Mouse (Mus musculus): ENCODE measurements around the gene Cers2. TPM values are rescaled to one million over a fixed set of nuclear protein-coding genes. Genes with fewer than 3 reads are reported as not detected.

Gene Cers2
- polyA plus RNA-seq, 1 experiment from 2014 or later = 109 TPM

- H3K4me3 ChIP-seq (ENCODE audit: low read depth, low read length) = no peak overlapping the region
- WGBS = 50% methylated on average over 3 of the region's 3 CpGs
- no peak for TF ChIP-seq CTCF (IDR thresholded peaks at IDR 0.05; ENCODE audit: low read depth)
- no peaks in the 10 kb centered on the region for H3K9me3 ChIP-seq (ENCODE audit: control insufficient read depth)
- H3K9ac ChIP-seq (ENCODE audit: low read depth, low read length) = no peak overlapping the region
- ATAC-seq = peak; percentile 36; the same call in 1 of the 2 replicates
- H3K27me3 ChIP-seq (replicated peaks; ENCODE audit: control insufficient read depth, insufficient read depth, low read length) = no peaks in the 10 kb centered on the region
- H3K4me2 ChIP-seq (replicated peaks; ENCODE audit: low read depth) = peak overlapping the region; percentile 21; the same call in 1 of the 2 replicates
- no peaks in the 10 kb centered on the region for H3K4me1 ChIP-seq (replicated peaks; ENCODE audit: control insufficient read depth, insufficient read depth, low read length)
- H3K27ac ChIP-seq (ENCODE audit: low read depth, low read length) = no peak overlapping the region
- no peaks in the 10 kb centered on the region; the same call in 1 of the 2 replicates for H3K36me3 ChIP-seq (ENCODE audit: control insufficient read depth, insufficient read depth)
These were observed 13.3 kb upstream of the Cers2 start for GRCm38 (mm10) chr3:95301204-95301796.

- WGBS = 67% methylated on average over 4 of the region's 4 CpGs
- no peak for ATAC-seq
- Histone ChIP-seq H3K27me3 (replicated peaks; ENCODE audit: control insufficient read depth, insufficient read depth, low read length) (no peaks in the 10 kb centered on the region), H3K27ac (ENCODE audit: low read depth, low read length) (no peak overlapping the region), H3K4me3 (ENCODE audit: low read depth, low read length) (no peak overlapping the region), H3K9ac (ENCODE audit: low read depth, low read length) (no peak overlapping the region), H3K4me2 (replicated peaks; ENCODE audit: low read depth) (no peak overlapping the region), H3K4me1 (replicated peaks; ENCODE audit: control insufficient read depth, insufficient read depth, low read length) (no peaks in the 10 kb centered on the region), H3K36me3 (ENCODE audit: control insufficient read depth, insufficient read depth) (no peaks in the 10 kb centered on the region), H3K9me3 (ENCODE audit: control insufficient read depth) (no peaks in the 10 kb centered on the region)
- TF ChIP-seq CTCF (IDR thresholded peaks at IDR 0.05; ENCODE audit: low read depth) = no peak
These were observed 8.3 kb upstream of the Cers2 start for GRCm38 (mm10) chr3:95306244-95306643.

- Histone ChIP-seq H3K27ac (ENCODE audit: low read depth, low read length) (no peak within 1 kb of the TSS), H3K4me2 (replicated peaks; ENCODE audit: low read depth) (no peak within 1 kb of the TSS)
- WGBS = 51% methylated on average over 7 of the region's 7 CpGs
These were observed 7.5 kb upstream of the Cers2 start, which contains the start of gene Anxa9 for GRCm38 (mm10) chr3:95307100-95307499. Gene Anxa9 (minus strand): TSS chr3:95307176.

GRCm38 (mm10) chr3:95310496-95310895 is 4.1 kb upstream of the Cers2 start:
- Histone ChIP-seq H3K4me2 (replicated peaks; ENCODE audit: low read depth) (no peak overlapping the region), H3K9ac (ENCODE audit: low read depth, low read length) (no peak overlapping the region), H3K4me3 (ENCODE audit: low read depth, low read length) (no peak overlapping the region), H3K36me3 (ENCODE audit: control insufficient read depth, insufficient read depth) (no peaks in the 10 kb centered on the region), H3K27me3 (replicated peaks; ENCODE audit: control insufficient read depth, insufficient read depth, low read length) (no peaks in the 10 kb centered on the region), H3K27ac (ENCODE audit: low read depth, low read length) (no peak overlapping the region), H3K9me3 (ENCODE audit: control insufficient read depth) (no peaks in the 10 kb centered on the region), H3K4me1 (replicated peaks; ENCODE audit: control insufficient read depth, insufficient read depth, low read length) (no peaks in the 10 kb centered on the region)
- 45% methylated on average over 3 of the region's 3 CpGs for WGBS
- no peak for TF ChIP-seq CTCF (IDR thresholded peaks at IDR 0.05; ENCODE audit: low read depth)
- no peak for ATAC-seq

More at GRCm38 (mm10) chr3:95307100-95307499, 7.5 kb upstream of the Cers2 start, which contains the start of gene Anxa9:
- no peak for ATAC-seq
- Histone ChIP-seq H3K9me3 (ENCODE audit: control insufficient read depth) (no peaks in the 10 kb centered on the region), H3K27me3 (replicated peaks; ENCODE audit: control insufficient read depth, insufficient read depth, low read length) (no peaks in the 10 kb centered on the region), H3K4me1 (replicated peaks; ENCODE audit: control insufficient read depth, insufficient read depth, low read length) (no peaks in the 10 kb centered on the region), H3K4me3 (ENCODE audit: low read depth, low read length) (no peak within 1 kb of the TSS), H3K9ac (ENCODE audit: low read depth, low read length) (no peak within 1 kb of the TSS), H3K36me3 (ENCODE audit: control insufficient read depth, insufficient read depth) (no peaks in the 10 kb centered on the region)
- no peak for TF ChIP-seq CTCF (IDR thresholded peaks at IDR 0.05; ENCODE audit: low read depth)

GRCm38 (mm10) chr3:95310968-95311882 is 3.4 kb upstream of the Cers2 start:
- Histone ChIP-seq H3K4me3 (ENCODE audit: low read depth, low read length) (no peak overlapping the region), H3K4me1 (replicated peaks; ENCODE audit: control insufficient read depth, insufficient read depth, low read length) (no peaks in the 10 kb centered on the region; the same call in 1 of the 2 replicates), H3K9me3 (ENCODE audit: control insufficient read depth) (no peaks in the 10 kb centered on the region), H3K27ac (ENCODE audit: low read depth, low read length) (no peak overlapping the region), H3K36me3 (ENCODE audit: control insufficient read depth, insufficient read depth) (no peaks in the 10 kb centered on the region), H3K4me2 (replicated peaks; ENCODE audit: low read depth) (no peak overlapping the region), H3K27me3 (replicated peaks; ENCODE audit: control insufficient read depth, insufficient read depth, low read length) (no peaks in the 10 kb centered on the region), H3K9ac (ENCODE audit: low read depth, low read length) (no peak overlapping the region)
- 68% methylated on average over 9 of the region's 9 CpGs for WGBS
- peak; percentile 85 for TF ChIP-seq CTCF (IDR thresholded peaks at IDR 0.05; ENCODE audit: low read depth)
- ATAC-seq = peak; percentile 32; the same call in 1 of the 2 replicates

GRCm38 (mm10) chr3:95312623-95313022 is 2.0 kb upstream of the Cers2 start:
- H3K9me3 ChIP-seq (ENCODE audit: control insufficient read depth) = no peaks in the 10 kb centered on the region
- H3K4me1 ChIP-seq (replicated peaks; ENCODE audit: control insufficient read depth, insufficient read depth, low read length) = peaks cover 5% of the 10 kb centered on the region; the same call in 1 of the 2 replicates
- H3K27ac ChIP-seq (ENCODE audit: low read depth, low read length) = no peak overlapping the region
- 76% methylated on average over 6 of the region's 6 CpGs for WGBS
- no peaks in the 10 kb centered on the region for H3K27me3 ChIP-seq (replicated peaks; ENCODE audit: control insufficient read depth, insufficient read depth, low read length)
- H3K4me3 ChIP-seq (ENCODE audit: low read depth, low read length) = no peak overlapping the region
- no peak overlapping the region for H3K4me2 ChIP-seq (replicated peaks; ENCODE audit: low read depth)
- H3K9ac ChIP-seq (ENCODE audit: low read depth, low read length) = no peak overlapping the region
- TF ChIP-seq CTCF (IDR thresholded peaks at IDR 0.05; ENCODE audit: low read depth) = no peak
- ATAC-seq = no peak
- H3K36me3 ChIP-seq (ENCODE audit: control insufficient read depth, insufficient read depth) = no peaks in the 10 kb centered on the region

Measured in intestine, postnatal 0 days (tissue).